Comparison of ENCODE assay signal across 8 mouse cellular contexts in genomic region chr3:52271376-52271775, GRCm38 (mm10). TPM values are rescaled to one million over a fixed set of nuclear protein-coding genes. Genes with fewer than 3 reads are reported as not detected.
A peak's percentile ranks its signal among the peaks of the same experiment; 100 is the strongest.
DNase-seq lines count a peak whose midpoint lies in the region; ATAC-seq and TF ChIP-seq lines count a peak whose summit lies in the region.

No protein-coding gene starts in this region.

- H3K27ac ChIP-seq in forebrain, embryonic 13.5 days = no peak overlapping the region
- H3K27ac ChIP-seq in forebrain, embryonic 14.5 days (ENCODE audit: low read depth, low read length) = no peak overlapping the region
- peak overlapping the region; percentile 9; the same call in 1 of the 2 replicates for H3K27ac ChIP-seq in layer of hippocampus, adult 2 months
- H3K27ac ChIP-seq in kidney, postnatal 0 days = no peak overlapping the region

- H3K9ac ChIP-seq in forebrain, embryonic 13.5 days = no peak overlapping the region
- H3K9ac ChIP-seq in forebrain, embryonic 14.5 days (ENCODE audit: low read length) = no peak overlapping the region
- no peak overlapping the region for H3K9ac ChIP-seq in kidney, postnatal 0 days (ENCODE audit: low read depth, low read length)

- H3K36me3 ChIP-seq in forebrain, embryonic 13.5 days (ENCODE audit: poor library complexity, severe bottlenecking) = no peaks in the 10 kb centered on the region
- H3K36me3 ChIP-seq in forebrain, embryonic 14.5 days (ENCODE audit: control insufficient read depth, insufficient read depth, low read length) = no peaks in the 10 kb centered on the region
- H3K36me3 ChIP-seq in kidney, postnatal 0 days (ENCODE audit: insufficient read depth, low read length) = no peaks in the 10 kb centered on the region

- no peaks in the 10 kb centered on the region for H3K9me3 ChIP-seq in forebrain, embryonic 13.5 days (replicated peaks)
- H3K9me3 ChIP-seq in forebrain, embryonic 14.5 days (replicated peaks; ENCODE audit: control insufficient read depth, low read length) = no peaks in the 10 kb centered on the region
- H3K9me3 ChIP-seq in kidney, postnatal 0 days (replicated peaks; ENCODE audit: low read length) = no peaks in the 10 kb centered on the region

- no peak for ATAC-seq in forebrain, embryonic 13.5 days
- ATAC-seq in forebrain, embryonic 14.5 days = no peak
- ATAC-seq in kidney, postnatal 0 days (replicated peaks; ENCODE audit: low FRiP score, low read depth) = no peak

- WGBS in forebrain, embryonic 13.5 days = 82% methylated on average over 5 of the region's 5 CpGs
- 82% methylated on average over 5 of the region's 5 CpGs for WGBS in forebrain, embryonic 14.5 days
- WGBS in kidney, postnatal 0 days = 61% methylated on average over 5 of the region's 5 CpGs

- peaks cover 32% of the 10 kb centered on the region for H3K4me1 ChIP-seq in forebrain, embryonic 13.5 days
- peaks cover 16% of the 10 kb centered on the region for H3K4me1 ChIP-seq in forebrain, embryonic 14.5 days (ENCODE audit: control insufficient read depth, insufficient read depth, low read length)
- 0 out of 2 replicates have a peak, but pooled peaks cover 4% of the 10 kb centered on the region for H3K4me1 ChIP-seq in kidney, postnatal 0 days (replicated peaks; ENCODE audit: insufficient read depth, low read length)

- peaks cover 49% of the 10 kb centered on the region for H3K27me3 ChIP-seq in forebrain, embryonic 13.5 days
- H3K27me3 ChIP-seq in forebrain, embryonic 14.5 days (replicated peaks; ENCODE audit: control insufficient read depth, insufficient read depth, low read length) = peaks cover 27% of the 10 kb centered on the region
- no peaks in the 10 kb centered on the region for H3K27me3 ChIP-seq in kidney, postnatal 0 days (ENCODE audit: insufficient read depth, low read length)

- no peak overlapping the region for H3K4me3 ChIP-seq in forebrain, embryonic 13.5 days
- H3K4me3 ChIP-seq in forebrain, embryonic 14.5 days (ENCODE audit: low read depth, low read length) = no peak overlapping the region
- peak overlapping the region; percentile 89 for H3K4me3 ChIP-seq in layer of hippocampus, adult 2 months
- no peak overlapping the region for H3K4me3 ChIP-seq in kidney, postnatal 0 days (replicated peaks; ENCODE audit: low read depth, low read length)

- H3K4me2 ChIP-seq in forebrain, embryonic 13.5 days = peak overlapping the region; percentile 6; the same call in 1 of the 2 replicates
- H3K4me2 ChIP-seq in forebrain, embryonic 14.5 days (ENCODE audit: low read length) = no peak overlapping the region
- peak overlapping the region; percentile 94 for H3K4me2 ChIP-seq in kidney, postnatal 0 days (ENCODE audit: low read length)

- no peak for DNase-seq in forebrain, embryonic 14.5 days (ENCODE audit: low spot score)
- no peak for DNase-seq in layer of hippocampus, adult 2 months (ENCODE audit: low spot score in 2 of 2)
- no peak for DNase-seq in layer of hippocampus, postnatal 36 days
- peak; percentile 26 for DNase-seq in adipocyte (ENCODE audit: low spot score)
- DNase-seq in kidney, postnatal 0 days (ENCODE audit: low spot score) = no peak
- DNase-seq in adrenal gland, adult 18-20 months (ENCODE audit: low spot score in 2 of 2) = no peak
- DNase-seq in embryo, embryonic 11 days = no peak

- no peak for TF ChIP-seq CTCF in layer of hippocampus, adult 2 months (conservative IDR thresholded peaks at IDR 0.05)
- TF ChIP-seq CTCF in kidney, postnatal 0 days (IDR thresholded peaks at IDR 0.05; ENCODE audit: low read depth) = no peak

RNA-seq across cellular contexts. Expression of gene Foxo1, which starts 3.2 kb away (rescaled TPM):
- 1.9 TPM in 2 replicates for polyA plus RNA-seq in forebrain, embryonic 13.5 days (2015; fragmentation: Nextera tagmentation; extraction: Ambion mirVana)
- polyA plus RNA-seq in forebrain, embryonic 14.5 days (2014; fragmentation: Nextera tagmentation; extraction: Ambion mirVana) = 2.8 and 2.9 TPM in 2 replicates
- 10 to 100 TPM; 22.4 to 23.5 TPM for total RNA-seq in layer of hippocampus, adult 2 months (2021)
- 10 to 100 TPM; 21.7 to 24.2 TPM for total RNA-seq in layer of hippocampus, postnatal 36 days (2021)
- 7.0 and 8.6 TPM in 2 replicates for polyA plus RNA-seq in kidney, postnatal 0 days (2015; fragmentation: Nextera tagmentation; extraction: Ambion mirVana)
- total RNA-seq in adrenal gland, adult 18-20 months (2021) = 10 to 100 TPM; 23.7 to 28.6 TPM
